Mouse (Mus musculus): Measurements from ENCODE around the gene Gpr19.

GRCm38 (mm10) chr6:134934305-134934704, 35.9 kb upstream of the Gpr19 start:
- TF ChIP-seq CTCF (IDR thresholded peaks at IDR 0.05; ENCODE audit: low read depth) (no peak), EP300 (IDR thresholded peaks at IDR 0.05; ENCODE audit: low read depth) (no peak)

Data from heart, postnatal 0 days (tissue).